Mouse (Mus musculus) frontal cortex, adult 2 months (tissue): ENCODE data around the gene Pbx1. TPM values are rescaled to one million over a fixed set of nuclear protein-coding genes. Genes with fewer than 3 reads are reported as not detected.

Experiments used
- DNase-seq, 2 experiments: peaks; one replicate each; pipeline ENCODE4 v3.0.0; 2022; ENCODE audit warnings: low spot score in 1 of 2; ENCODE audit errors: extremely low spot score in 1 of 2
- polyA plus RNA-seq: library from polyadenylated mRNA; depleted of rRNA; stranded (reverse); fragments of >200 nt; gene quantifications from 2 replicates; pipeline ENCODE4 v1.2.3, GENCODE M21; 2012

Gene Pbx1
- polyA plus RNA-seq, 1 experiment = 130 TPM

GRCm38 (mm10) chr1:168275678-168276077 lies 156.4 kb downstream of the Pbx1 start:
- DNase-seq = no peak

- no peak for DNase-seq
These were observed 157.8 kb downstream of the Pbx1 start for GRCm38 (mm10) chr1:168274296-168274695.

DNA sequence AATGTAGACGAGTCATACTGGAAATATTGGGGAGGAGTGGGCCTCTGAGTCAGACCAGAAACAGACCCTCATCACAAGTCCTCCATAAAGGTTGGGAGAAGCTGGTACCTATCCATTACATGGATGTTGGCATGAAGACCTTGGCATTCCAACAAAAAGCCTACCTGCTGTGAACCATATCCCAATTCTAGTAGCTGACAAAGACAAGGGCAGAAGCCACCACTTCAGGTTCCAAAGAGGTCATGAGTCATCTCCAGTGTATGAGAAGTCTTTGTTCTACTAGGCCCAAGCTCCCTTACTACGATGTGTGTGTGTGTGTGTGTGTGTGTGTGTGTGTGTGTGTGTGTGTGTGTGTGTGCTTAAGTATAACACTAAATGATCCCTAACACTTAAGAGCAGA lies 160.0 kb downstream of the Pbx1 start:
- DNase-seq = no peak

- no peak for DNase-seq
These were observed 160.9 kb downstream of the Pbx1 start for GRCm38 (mm10) chr1:168271207-168271606.

GRCm38 (mm10) chr1:168268751-168269623 lies 163.1 kb downstream of the Pbx1 start:
- no peak for DNase-seq

DNA sequence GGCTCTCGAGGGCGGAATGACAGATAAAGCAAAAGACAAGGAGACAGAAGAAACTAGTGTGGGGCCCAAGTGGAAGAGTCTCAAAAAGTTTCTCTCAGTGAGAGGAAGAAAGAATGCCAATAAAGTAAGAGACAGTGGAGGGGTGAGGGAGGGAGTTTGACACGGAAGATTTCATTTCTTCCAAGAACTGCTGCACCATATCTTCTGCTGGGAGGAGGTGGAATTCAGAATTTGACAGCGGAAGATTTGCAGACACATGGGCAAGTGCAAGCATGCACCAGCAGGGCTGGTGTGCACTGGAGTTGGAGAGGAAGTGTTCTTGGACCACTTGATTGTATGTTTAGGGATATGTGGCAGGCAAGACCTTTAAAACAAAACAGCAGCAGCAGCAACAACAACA lies 163.8 kb downstream of the Pbx1 start:
- DNase-seq = no peak

DNA sequence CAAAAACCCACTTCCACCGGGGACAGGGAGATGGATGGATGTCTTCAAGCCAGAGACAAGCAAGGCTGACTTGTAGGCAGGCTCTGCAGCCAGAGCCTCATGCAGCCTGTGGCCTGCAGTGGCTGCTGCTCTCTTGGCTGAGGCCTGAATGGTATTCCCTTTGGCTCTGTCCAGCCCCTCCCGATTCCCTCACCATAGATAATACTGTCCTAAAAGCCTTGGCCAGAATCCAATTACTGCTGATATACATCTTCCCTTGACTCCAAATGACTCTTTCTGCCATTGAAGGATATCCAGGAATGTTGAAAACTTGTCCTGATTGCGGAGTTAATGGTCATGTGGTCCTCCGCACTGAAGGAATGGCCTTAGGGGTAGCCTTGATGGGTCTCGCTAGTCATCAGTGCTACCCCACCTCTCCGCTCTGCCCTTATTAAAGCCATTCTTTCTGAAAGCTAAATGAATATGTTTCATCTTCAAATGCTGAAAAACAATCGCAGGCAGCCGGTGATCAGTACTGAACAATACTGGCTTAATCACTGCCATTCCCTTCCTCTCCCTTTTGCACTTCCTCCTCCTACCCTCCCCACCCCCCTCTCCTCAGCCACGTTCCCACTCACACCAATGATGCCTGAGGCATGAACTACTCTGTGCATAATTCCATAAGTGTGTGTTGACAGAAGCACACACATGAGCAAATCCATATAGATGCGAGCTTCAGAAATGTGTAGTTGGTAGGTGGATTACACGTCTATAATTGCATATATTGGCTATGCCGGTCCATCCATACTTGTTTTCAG lies 166.3 kb downstream of the Pbx1 start:
- no peak for DNase-seq

DNA sequence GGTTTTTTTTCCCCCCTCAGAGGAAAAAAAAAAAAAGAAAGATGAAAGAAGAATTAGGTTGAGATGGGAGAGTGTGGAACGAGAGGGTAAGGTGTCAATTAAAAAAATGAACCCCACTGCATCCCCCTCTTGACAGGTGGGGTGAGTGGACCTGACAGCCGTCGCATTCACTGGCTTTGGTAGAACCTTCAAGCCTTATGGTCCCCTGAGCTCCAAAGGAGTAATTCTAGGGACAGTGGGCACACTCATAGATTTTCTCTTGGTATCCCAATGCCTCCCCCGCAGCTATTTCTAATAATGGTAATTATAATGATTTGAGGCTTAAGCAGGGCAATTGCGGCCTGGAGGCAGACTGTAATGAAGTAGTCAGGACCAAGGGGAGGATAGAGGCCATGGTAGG lies 167.0 kb downstream of the Pbx1 start:
- no peak for DNase-seq

DNA sequence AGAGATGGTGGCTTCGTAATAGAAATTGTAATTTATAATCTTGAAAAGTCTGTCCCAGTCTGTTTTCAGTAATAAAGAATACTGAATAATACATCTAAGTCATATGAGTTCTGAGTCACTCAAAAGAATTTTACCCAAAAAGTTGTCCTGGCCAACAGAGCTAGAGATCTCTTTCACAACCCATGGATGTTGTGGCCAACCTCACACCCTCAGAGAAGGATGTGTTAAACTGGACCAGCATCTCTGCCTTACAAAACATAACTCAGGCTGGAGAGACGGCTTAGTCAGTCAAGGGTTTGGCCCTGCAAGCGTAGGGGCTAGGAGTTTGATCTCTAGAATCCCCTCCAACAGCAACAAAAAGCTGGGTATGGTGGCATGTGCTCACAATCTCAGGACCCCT lies 171.7 kb downstream of the Pbx1 start:
- DNase-seq = no peak

DNA sequence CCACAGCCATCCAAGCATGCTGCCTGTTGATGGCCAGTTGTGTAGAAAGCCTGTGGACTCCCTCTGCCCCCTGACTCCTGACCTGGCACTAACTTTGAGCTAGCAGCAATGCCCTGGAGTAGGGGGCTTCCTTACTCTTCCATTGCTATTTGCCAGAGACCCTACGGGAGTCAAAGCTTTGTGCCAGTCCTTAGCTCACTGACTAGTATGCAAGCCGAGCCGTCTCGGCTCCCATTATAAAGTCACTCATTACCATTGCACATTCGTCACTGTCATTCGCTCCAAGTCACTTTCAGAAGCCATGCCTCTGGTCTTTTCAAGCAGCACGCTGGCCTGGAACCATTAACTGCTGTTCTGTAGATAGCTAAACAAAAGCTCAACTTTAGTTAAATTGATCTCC lies 173.2 kb downstream of the Pbx1 start:
- DNase-seq = no peak

DNA sequence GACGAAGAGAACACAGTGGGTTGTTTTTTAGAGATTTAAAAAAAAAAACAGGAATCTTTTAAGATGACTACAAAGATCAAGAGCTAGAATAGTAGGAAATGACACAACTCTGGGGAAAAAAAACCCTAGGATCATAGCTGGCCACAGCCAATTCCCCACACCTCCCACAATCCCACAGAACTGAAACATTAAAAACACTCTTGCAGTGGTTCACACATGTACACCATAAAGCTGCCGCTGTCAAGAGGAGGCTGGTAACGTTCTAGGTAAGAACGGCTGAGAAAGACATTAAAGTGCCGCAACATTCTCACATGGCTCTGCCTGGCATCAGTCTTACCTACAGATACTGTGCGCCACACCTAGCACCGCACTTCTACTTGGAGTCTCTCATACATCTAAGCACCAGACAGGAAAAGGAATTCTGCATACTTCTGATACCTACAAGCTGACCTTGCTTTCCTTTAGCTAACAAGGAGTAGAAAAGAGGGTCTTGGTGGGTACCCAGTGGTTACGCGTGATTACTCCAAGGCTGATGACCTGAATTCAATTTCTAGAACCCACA lies 176.6 kb downstream of the Pbx1 start:
- DNase-seq = peak in 1 of 2 experiments; percentile 40

DNA sequence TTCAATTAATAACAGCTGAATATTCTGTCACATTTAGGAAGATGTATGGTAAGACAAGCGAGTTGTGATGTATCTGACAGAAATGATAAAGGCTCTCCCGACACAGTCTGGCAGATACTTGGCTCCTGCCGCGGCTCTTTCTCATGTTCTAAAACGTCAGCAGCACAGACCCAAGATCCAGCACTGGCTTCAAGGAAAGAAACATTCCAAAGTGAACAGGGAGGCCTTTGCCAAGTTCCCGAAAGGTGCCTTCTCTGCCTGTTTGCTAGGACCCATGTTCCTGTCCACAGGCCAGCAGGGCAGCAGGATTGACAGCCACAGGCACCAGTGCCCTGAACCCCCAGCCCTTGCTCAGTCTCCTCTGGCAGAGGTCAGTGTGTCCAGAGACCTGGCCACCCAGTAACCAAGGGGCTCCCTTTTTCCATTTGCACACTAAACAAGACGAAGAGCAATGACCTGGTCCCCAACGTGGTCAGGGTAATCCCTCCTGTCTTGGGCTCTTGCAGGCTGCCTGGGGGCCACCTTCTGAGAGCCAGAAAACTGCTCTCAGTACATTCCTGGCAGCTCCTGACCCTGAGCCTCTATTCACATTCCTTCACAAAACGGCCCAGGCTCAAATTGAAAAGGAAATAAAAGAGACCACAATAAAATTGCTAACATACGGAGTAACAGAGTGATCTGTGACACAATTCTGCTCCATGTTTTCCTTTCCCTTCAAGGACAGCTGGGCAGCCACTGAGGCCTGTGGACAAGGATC lies 184.9 kb downstream of the Pbx1 start:
- peak in 1 of 2 experiments; percentile 49 for DNase-seq

- no peak for DNase-seq
These were observed 186.5 kb downstream of the Pbx1 start for GRCm38 (mm10) chr1:168245539-168245938.

DNA sequence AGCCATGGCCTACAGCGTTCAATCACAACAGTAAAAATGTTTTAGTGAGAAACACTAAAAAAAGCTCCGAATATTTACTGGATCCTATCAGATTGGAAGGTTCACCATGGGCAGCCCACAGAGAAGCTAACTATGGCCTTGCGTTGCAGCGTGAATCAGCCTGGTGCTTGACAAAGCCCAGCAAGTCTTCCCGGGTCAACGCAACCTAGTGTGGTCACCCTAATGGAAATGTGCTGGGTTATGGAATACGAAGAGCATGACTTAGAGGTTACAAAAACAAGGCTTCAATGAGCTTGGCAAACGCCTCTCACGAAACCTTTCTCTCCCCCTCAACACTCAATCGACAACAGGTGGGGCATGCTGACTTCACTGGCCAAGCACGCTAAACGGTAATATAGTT lies 188.3 kb downstream of the Pbx1 start:
- DNase-seq = no peak

GRCm38 (mm10) chr1:168243068-168243467 lies 189.0 kb downstream of the Pbx1 start:
- no peak for DNase-seq

GRCm38 (mm10) chr1:168241316-168241715 lies 190.8 kb downstream of the Pbx1 start:
- no peak for DNase-seq

DNA sequence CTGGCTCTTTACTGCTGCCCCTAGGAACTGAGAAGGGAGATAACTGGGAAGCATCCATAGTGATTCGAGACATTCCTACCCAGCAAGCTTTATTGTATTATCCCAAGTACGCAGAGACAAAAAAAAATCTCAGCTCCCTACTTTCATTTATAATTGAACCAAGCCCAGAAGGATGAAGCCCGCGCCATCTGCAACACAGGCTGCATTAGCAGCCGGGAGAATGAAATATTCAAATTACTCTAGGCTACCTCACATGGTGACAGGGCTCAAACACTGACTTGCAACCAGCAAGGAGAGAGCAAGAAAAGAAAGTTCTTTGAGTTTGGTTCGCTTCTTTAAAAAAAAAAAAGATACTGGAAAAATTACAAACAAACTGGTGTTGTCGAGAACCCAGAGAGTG lies 191.2 kb downstream of the Pbx1 start:
- DNase-seq = peak in 1 of 2 experiments; percentile 56

GRCm38 (mm10) chr1:168240386-168240785 lies 191.7 kb downstream of the Pbx1 start:
- no peak for DNase-seq

GRCm38 (mm10) chr1:168236101-168236500 lies 196.0 kb downstream of the Pbx1 start:
- no peak for DNase-seq

GRCm38 (mm10) chr1:168234355-168234754 lies 197.7 kb downstream of the Pbx1 start:
- DNase-seq = no peak

DNA sequence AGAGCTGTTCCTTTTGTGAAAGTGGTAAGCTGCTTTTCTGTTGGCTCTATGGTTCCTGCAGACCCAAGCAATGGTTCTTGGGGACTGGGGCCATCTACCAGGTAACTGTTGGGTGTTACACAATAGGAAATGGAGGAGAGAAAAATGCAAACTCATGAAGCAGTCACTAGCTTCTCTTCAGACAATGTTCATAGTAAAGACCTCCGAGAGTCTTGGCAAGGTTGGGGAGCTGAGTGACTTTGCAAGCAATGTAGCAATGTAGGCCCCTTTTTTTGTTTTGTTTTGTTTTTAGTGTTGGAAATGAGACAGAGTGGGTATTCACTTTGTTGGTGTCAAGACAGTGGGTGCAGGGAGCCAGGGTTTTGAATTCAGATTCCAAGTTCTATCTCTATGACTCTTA lies 198.9 kb downstream of the Pbx1 start:
- DNase-seq = no peak
